Mouse (Mus musculus) gastrocnemius, postnatal 14 days (tissue): Measurements from ENCODE around the gene Cntn3. TPM values are rescaled to one million over a fixed set of nuclear protein-coding genes. Genes with fewer than 3 reads are reported as not detected.

Experiments
- DNase-seq: peaks from one replicate; pipeline ENCODE4 v3.0.0; 2021; ENCODE audit warnings: mixed read lengths
- intact Hi-C: fragments of 180-260 bp; cut with DNase I; formaldehyde crosslinking; loops from one replicate; pipeline ENCODE4 v1.15.1; 2025; ENCODE audit warnings: low total_unique reads
- total RNA-seq, 2 experiments: library from RNA; stranded (reverse); gene quantifications; 2 replicates each; pipeline ENCODE4 v1.2.3; 2021

The Cntn3 gene
- total RNA-seq, 2 experiments from 2014 or later: 0.08 to 0.09 TPM

DNA sequence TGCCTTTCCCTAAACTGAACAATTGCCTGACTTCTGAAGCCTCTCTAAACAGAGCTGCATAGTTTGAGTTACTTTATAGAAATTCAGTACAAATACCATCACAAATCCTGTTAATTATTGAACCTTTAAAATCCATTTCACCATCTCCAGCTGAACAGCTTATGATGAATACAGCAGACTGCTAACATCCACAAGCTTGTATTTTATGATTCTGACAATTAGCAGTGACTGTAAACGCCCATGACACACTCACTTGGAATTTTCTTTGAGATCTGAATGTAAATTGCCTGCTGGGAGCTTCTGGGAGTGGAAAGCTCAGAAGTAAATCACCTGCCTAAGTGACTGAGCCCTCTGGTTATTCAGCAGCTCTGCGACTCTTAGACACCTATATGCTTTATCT lies 459.3 kb downstream of the Cntn3 start:
- DNase-seq: no peak
- intact Hi-C loops: no loop called here
